Mouse (Mus musculus): ENCODE data around the gene Fam161b. TPM values are rescaled to one million over a fixed set of nuclear protein-coding genes. Genes with fewer than 3 reads are reported as not detected.
A peak's percentile ranks its signal among the peaks of the same experiment; 100 is the strongest.

The Fam161b gene
- 4.4 and 5.8 TPM in 2 replicates for polyA plus RNA-seq (2015; fragmentation: Nextera tagmentation; extraction: Ambion mirVana)

DNA sequence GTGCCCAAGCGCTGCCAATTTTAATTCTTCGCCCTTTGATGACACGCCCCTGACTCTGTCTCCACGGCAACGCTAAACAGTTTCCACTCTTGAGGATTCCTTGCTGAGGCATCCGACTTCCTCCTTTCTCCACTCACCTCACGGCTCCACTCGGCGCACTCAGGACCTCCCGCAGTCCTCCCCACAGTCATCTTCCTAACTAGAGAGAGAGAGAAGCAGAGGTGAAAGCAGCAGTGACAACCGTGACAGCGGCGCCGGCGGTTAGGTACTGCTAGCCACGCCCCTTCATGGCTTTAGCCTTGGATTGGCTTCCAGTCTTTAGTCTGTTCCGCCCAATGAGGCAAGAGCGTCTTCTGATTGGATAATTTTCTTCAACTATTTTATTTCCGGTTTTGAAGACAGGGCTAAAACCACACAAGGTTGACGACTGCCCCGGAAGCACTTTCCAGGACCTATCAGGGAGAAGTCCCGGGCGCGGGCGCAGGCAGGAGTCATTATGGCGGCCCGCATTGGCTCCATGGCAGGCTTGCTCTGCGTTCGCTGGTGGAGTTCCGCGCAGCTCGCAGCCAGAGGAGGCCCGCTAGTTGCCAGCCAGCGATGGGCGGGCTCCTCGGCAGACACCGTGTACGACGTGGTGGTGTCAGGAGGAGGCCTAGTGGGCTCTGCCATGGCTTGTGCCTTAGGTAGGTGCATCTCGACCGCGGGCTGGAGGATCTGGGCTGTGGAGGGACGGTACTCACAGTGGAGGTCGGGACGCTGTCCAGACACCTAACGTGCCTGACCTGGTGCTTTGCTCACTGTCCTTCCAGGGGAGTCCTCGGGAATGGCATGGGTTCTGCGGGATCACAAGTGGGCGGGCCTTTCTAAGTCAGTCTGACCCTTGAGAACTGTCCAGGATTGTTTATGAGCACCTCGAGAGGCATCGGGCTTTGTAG lies at the start of gene Fam161b, which contains the start of gene Coq6:
TSS of gene Fam161b (minus strand) at position 279 of the 935 bp plus-strand sequence.
TSS of gene Coq6 (plus strand) at position 103 of the 935 bp plus-strand sequence.
- peak; percentile 97 for ATAC-seq (ENCODE audit: insufficient number of reproducible peaks, low FRiP score, low TSS enrichment, low read depth)
- Histone ChIP-seq H3K9me3 (replicated peaks) (no peaks in the 10 kb centered on the region), H3K36me3 (peaks cover 6% of the 10 kb centered on the region), H3K9ac (peak within 1 kb of the TSS; percentile 85), H3K4me2 (replicated peaks) (peak within 1 kb of the TSS; percentile 78), H3K27me3 (no peaks in the 10 kb centered on the region), H3K27ac (replicated peaks) (peak within 1 kb of the TSS; percentile 63), H3K4me3 (replicated peaks) (peak within 1 kb of the TSS; percentile 100), H3K4me1 (peaks cover 13% of the 10 kb centered on the region)
- under 1% methylated on average over 51 of the region's 51 CpGs for WGBS

DNA sequence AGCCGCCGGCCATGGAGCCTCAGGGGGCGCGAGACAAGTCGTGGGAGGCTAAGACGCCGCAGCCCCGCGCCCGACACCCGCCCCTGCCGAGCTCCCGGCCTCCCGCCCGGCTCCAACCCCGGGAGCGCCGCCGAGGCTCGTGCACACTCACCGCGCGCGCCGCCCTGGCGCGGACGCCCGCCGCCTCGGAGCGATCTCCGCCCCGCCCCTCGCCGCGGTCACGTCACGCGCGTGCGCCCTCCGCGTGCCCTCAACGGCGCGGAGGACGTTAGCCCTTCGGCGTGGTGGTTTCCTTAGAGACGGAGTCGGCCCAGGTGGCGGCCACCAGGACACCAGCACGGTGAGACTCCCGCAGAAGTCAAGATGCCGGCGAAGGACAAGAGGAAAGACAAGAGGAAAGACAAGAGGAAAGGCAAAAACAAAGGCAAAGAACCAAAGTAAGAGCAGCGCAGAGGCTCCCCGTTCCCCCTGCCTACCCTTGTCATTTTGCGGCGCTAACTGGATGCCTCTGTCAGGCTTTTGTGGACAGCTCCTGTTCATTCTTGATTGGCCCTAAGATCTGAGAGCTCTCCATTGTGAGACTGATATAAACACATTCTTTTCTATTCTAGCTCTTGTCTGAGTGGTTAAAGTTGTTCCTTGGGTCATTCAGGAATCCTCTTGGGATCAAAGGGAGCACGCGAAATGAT lies 47.3 kb upstream of the Fam161b start, which contains the start of the genes Entpd5 and Bbof1:
TSS of gene Entpd5 (minus strand) at position 211 of the 689 bp plus-strand sequence.
TSS of gene Bbof1 (plus strand) at position 253 of the 689 bp plus-strand sequence.
- WGBS, result 1% methylated on average over 53 of the region's 63 CpGs
- peak; percentile 93 for ATAC-seq (ENCODE audit: insufficient number of reproducible peaks, low FRiP score, low TSS enrichment, low read depth)
- Histone ChIP-seq H3K4me3 (replicated peaks) (peak within 1 kb of the TSS; percentile 78), H3K9ac (peak within 1 kb of the TSS; percentile 71), H3K27me3 (no peaks in the 10 kb centered on the region), H3K4me2 (replicated peaks) (peak within 1 kb of the TSS; percentile 92), H3K4me1 (peaks cover 11% of the 10 kb centered on the region), H3K36me3 (no peaks in the 10 kb centered on the region), H3K9me3 (replicated peaks) (no peaks in the 10 kb centered on the region), H3K27ac (replicated peaks) (peak within 1 kb of the TSS; percentile 83)

DNA sequence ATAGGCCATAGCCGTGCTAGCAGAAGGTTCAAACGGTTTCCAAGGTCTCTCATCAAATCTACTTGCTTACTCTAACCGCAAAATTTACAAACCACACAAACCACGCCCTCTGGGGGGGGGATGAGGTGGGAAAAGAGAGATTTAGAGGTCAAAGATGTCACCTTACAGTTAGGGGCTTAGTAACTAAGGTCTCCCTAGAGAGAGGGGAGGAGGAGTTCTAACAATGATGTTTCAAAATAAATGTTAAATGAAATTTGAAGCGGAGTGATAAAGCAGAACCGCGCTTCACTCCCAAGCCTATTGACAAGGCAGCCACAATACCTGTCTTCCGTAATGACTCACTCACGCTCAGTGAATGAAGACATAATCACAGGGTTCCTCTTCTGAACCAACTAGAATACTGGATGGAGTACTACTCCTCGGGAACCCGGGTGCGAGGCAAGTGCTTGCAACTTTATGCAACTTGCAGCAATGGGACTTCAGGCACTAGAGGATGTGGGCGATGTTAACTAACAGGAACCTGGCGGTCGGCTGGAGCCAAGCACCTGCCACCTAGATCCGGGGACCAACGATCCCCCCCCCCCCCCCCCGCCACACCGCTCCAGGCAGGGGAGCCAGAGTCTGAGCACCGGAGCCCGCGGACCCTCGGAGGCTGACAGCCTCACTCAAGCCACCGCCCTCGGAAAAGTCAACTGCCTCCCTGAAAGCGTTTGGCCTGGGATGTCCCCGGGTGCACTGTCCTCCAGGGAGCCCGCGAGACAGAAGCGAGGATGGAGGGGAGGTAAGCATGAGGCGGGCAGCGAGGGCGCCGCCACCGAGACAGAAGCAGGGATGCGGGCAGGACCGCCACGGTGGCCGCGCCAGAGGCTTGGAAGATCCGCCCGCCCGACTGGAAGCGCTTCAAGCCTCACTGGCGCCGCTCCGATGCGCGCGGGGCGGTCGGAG lies 46.5 kb upstream of the Fam161b start:
- Histone ChIP-seq H3K27ac (replicated peaks) (peak overlapping the region; percentile 83), H3K36me3 (no peaks in the 10 kb centered on the region), H3K4me2 (replicated peaks) (peak overlapping the region; percentile 92), H3K4me3 (replicated peaks) (peak overlapping the region; percentile 78), H3K27me3 (no peaks in the 10 kb centered on the region), H3K9ac (peak overlapping the region; percentile 71), H3K4me1 (peaks cover 11% of the 10 kb centered on the region), H3K9me3 (replicated peaks) (no peaks in the 10 kb centered on the region)
- under 1% methylated on average over 50 of the region's 52 CpGs for WGBS
- peak; percentile 69 for ATAC-seq (ENCODE audit: insufficient number of reproducible peaks, low FRiP score, low TSS enrichment, low read depth)

DNA sequence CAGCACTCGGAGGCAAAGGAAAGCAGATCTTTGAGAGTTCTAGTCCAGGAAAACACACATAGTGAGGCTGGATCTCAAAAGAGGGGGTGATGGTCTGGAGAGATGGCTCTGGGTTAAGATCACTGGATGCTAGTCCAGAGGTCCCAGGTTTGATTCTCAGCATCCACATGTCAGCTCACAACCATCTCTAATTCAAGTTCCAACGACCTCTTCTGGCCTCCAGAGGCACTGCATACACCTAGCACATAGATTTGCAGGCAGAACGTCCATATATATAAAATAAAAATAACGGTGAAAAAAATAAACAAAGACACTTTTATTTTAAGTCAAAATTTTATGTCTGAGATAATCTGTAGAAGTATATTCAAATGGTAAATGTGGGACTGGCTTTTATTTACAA lies 45.6 kb upstream of the Fam161b start:
- ATAC-seq (ENCODE audit: insufficient number of reproducible peaks, low FRiP score, low TSS enrichment, low read depth), result no peak
- H3K4me1 ChIP-seq, result peaks cover 11% of the 10 kb centered on the region
- H3K4me3 ChIP-seq (replicated peaks), result no peak overlapping the region
- no peaks in the 10 kb centered on the region for H3K27me3 ChIP-seq
- no peak overlapping the region for H3K4me2 ChIP-seq (replicated peaks)
- H3K9ac ChIP-seq, result no peak overlapping the region
- WGBS, result 58% methylated on average over 4 of the region's 4 CpGs
- no peak overlapping the region for H3K27ac ChIP-seq (replicated peaks)
- no peaks in the 10 kb centered on the region for H3K9me3 ChIP-seq (replicated peaks)
- H3K36me3 ChIP-seq, result no peaks in the 10 kb centered on the region

DNA sequence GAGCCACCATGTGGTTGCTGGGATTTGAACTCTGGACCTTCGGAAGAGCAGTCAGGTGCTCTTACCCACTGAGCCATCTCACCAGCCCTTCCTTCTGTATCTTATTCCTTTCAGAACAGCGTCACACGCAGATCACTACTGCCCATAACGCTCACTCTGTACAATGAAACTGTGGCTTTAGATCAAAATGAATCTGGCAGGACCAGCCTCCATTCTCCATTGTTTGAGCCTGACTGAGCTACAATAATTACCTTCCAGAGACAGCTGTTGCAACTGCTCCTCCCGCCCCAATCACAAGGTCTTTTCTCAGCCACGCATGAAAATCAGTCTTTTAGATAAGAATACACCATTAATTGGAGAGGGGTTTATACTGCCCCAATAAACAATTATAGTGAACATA lies 42.9 kb upstream of the Fam161b start:
- no peak for ATAC-seq (ENCODE audit: insufficient number of reproducible peaks, low FRiP score, low TSS enrichment, low read depth)
- 86% methylated on average over 6 of the region's 6 CpGs for WGBS
- H3K9ac ChIP-seq, result no peak overlapping the region

DNA sequence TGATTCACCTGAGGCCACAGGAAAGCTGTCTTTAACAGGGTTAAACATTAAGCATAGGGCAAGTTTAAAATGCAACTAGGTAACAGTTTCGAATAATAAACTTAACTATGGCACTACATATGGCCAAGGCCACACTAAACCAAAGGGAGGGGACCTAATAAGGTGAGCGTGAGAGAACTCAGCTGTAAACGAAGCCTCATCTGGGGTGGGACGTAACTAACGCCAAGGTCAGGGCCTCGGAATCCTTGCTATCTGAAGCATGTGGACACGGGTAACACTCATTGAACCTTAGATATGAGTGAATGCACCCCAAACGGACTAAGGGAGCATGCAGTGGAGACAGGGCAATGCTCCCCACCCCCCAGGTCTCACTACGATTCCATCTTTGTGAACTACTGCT lies 41.3 kb upstream of the Fam161b start:
- Histone ChIP-seq H3K9ac (no peak overlapping the region), H3K36me3 (no peaks in the 10 kb centered on the region), H3K27ac (replicated peaks) (no peak overlapping the region), H3K4me1 (peaks cover 4% of the 10 kb centered on the region), H3K9me3 (replicated peaks) (no peaks in the 10 kb centered on the region), H3K4me3 (replicated peaks) (no peak overlapping the region), H3K27me3 (no peaks in the 10 kb centered on the region), H3K4me2 (replicated peaks) (no peak overlapping the region)
- ATAC-seq (ENCODE audit: insufficient number of reproducible peaks, low FRiP score, low TSS enrichment, low read depth), result no peak
- 75% methylated on average over 9 of the region's 9 CpGs for WGBS

More for the DNA sequence above, 42.9 kb upstream of the Fam161b start:
- H3K4me2 ChIP-seq (replicated peaks), result no peak overlapping the region
- H3K9me3 ChIP-seq (replicated peaks), result no peaks in the 10 kb centered on the region
- no peaks in the 10 kb centered on the region for H3K36me3 ChIP-seq
- H3K27ac ChIP-seq (replicated peaks), result no peak overlapping the region
- H3K4me3 ChIP-seq (replicated peaks), result no peak overlapping the region
- H3K4me1 ChIP-seq, result peaks cover 10% of the 10 kb centered on the region
- no peaks in the 10 kb centered on the region for H3K27me3 ChIP-seq

DNA sequence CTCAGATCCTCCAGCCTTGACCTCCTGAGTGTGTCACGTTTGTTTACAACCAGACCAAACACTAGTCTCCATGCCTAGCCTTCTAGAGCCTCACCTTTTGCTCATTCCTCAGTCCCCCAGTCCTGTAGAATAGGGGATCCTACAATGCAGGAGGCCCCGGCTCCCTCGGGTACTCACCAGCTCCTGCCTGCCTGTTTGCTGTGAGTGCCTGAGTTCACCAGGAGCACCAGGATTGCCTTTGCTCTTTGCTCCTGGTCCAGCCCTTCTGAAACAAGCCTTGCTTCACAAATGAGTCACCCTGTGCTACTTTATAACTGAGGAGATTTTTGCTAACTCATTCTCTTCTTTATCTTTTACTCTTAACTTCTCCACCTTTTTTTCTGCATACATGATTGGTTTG lies 39.0 kb upstream of the Fam161b start:
- ATAC-seq (ENCODE audit: insufficient number of reproducible peaks, low FRiP score, low TSS enrichment, low read depth), result no peak
- Histone ChIP-seq H3K9me3 (replicated peaks) (no peaks in the 10 kb centered on the region), H3K9ac (no peak overlapping the region), H3K4me1 (no peaks in the 10 kb centered on the region), H3K27me3 (no peaks in the 10 kb centered on the region), H3K27ac (replicated peaks) (no peak overlapping the region), H3K36me3 (no peaks in the 10 kb centered on the region), H3K4me2 (replicated peaks) (no peak overlapping the region), H3K4me3 (replicated peaks) (no peak overlapping the region)
- 71% methylated on average over 3 of the region's 3 CpGs for WGBS

DNA sequence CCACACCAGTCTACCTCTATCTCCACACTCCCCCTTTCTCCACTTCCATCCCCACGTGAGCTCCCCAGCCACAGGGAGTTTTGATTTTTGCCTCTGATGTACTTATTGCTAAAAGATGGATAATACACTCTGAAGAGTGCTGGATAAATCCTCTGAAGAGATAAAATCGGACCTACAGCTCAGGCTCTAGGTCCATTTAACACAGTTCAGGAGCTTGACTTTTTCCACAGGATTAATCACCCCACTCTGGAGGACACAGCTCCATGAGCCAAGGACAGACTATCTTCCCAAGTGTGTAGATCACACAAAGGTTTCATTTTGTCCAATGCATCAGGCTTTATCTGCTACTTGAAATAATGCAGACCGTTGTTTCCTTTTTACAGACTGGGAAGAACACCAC lies 38.4 kb upstream of the Fam161b start:
- Histone ChIP-seq H3K9ac (no peak overlapping the region), H3K27me3 (no peaks in the 10 kb centered on the region), H3K36me3 (no peaks in the 10 kb centered on the region), H3K4me3 (replicated peaks) (no peak overlapping the region), H3K27ac (replicated peaks) (no peak overlapping the region), H3K9me3 (replicated peaks) (no peaks in the 10 kb centered on the region), H3K4me1 (no peaks in the 10 kb centered on the region), H3K4me2 (replicated peaks) (no peak overlapping the region)
- 77% methylated on average over 3 of the region's 3 CpGs for WGBS
- ATAC-seq (ENCODE audit: insufficient number of reproducible peaks, low FRiP score, low TSS enrichment, low read depth), result no peak

DNA sequence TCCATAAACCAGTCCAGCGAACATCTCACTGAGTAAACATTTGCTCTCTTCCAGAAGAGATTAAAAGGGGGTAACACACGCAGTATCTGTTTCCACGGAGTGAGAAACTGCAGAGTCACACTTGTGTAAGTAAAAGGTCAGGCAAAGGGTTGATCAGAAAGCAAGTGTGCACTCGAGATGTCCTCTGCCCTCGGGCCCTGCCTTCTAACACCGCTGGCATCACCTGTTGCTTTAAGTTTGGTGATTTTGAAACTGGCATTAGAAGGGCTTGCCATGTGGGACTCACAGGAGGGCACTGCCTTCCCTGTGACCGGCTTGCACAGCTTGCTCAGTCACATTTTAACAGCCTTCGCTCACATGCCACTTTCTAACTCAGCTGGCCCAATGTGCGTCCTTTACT lies 38.0 kb upstream of the Fam161b start:
- no peaks in the 10 kb centered on the region for H3K27me3 ChIP-seq
- H3K27ac ChIP-seq (replicated peaks), result no peak overlapping the region
- WGBS, result 70% methylated on average over 9 of the region's 9 CpGs
- no peak overlapping the region for H3K9ac ChIP-seq
- H3K36me3 ChIP-seq, result no peaks in the 10 kb centered on the region
- ATAC-seq (ENCODE audit: insufficient number of reproducible peaks, low FRiP score, low TSS enrichment, low read depth), result no peak
- H3K4me3 ChIP-seq (replicated peaks), result no peak overlapping the region
- H3K4me1 ChIP-seq, result no peaks in the 10 kb centered on the region
- no peaks in the 10 kb centered on the region for H3K9me3 ChIP-seq (replicated peaks)
- no peak overlapping the region for H3K4me2 ChIP-seq (replicated peaks)

DNA sequence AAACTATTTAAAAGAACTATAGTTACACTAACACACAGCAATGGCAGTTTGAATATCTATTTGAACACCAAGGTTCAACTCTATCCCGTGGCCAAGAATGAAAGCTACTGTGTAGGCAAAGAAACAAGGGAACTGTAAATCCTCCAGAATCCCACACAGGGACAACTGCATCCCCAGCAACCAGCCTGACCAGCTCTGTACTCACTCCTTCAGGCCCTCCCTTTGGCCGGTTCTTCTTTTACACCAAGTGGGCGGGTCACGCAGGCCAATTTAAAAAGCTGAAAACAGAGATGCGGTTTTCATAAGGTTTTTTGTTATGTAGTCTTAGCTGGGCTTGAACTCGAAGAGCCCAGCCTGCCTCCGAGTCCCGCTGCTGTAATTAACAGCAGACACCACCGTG lies 37.5 kb upstream of the Fam161b start:
- ATAC-seq (ENCODE audit: insufficient number of reproducible peaks, low FRiP score, low TSS enrichment, low read depth), result no peak
- Histone ChIP-seq H3K27ac (replicated peaks) (no peak overlapping the region), H3K9ac (no peak overlapping the region), H3K4me3 (replicated peaks) (no peak overlapping the region), H3K4me2 (replicated peaks) (no peak overlapping the region), H3K27me3 (no peaks in the 10 kb centered on the region), H3K36me3 (no peaks in the 10 kb centered on the region), H3K9me3 (replicated peaks) (no peaks in the 10 kb centered on the region), H3K4me1 (no peaks in the 10 kb centered on the region)
- 57% methylated on average over 9 of the region's 9 CpGs for WGBS

All from embryonic facial prominence, embryonic 15.5 days (tissue).